Mouse (Mus musculus) forebrain, postnatal 0 days (tissue): ENCODE measurements around the gene Mamstr. TPM values are rescaled to one million over a fixed set of nuclear protein-coding genes. Genes with fewer than 3 reads are reported as not detected.

ENCODE experiments used
- ATAC-seq: fragments of 200-750 bp; cut with Nextera tagmentation; 2 replicates; pipeline ENCODE4 v1.8.0; 2017; ENCODE audit warnings: mild to moderate bottlenecking, moderate library complexity
- DNase-seq: peaks from one replicate; pipeline ENCODE4 v3.0.0-alpha.2; 2015
- H3K27ac ChIP-seq: fragments of 300-500 bp; sonication (generic); 2 replicates; pipeline ENCODE4 v1.5.1; 2014; ENCODE audit warnings: low read depth, mild to moderate bottlenecking, antibody characterized with exemption, low read length, moderate library complexity, mixed read lengths
- H3K27me3 ChIP-seq: fragments of 300-500 bp; sonication (generic); 2 replicates; pipeline ENCODE4 v1.6.1; 2014; ENCODE audit warnings: mild to moderate bottlenecking, low read length, mixed read lengths; ENCODE audit not compliant: insufficient read depth
- H3K36me3 ChIP-seq: fragments of 300-500 bp; sonication (generic); 2 replicates; pipeline ENCODE4 v1.6.1; 2014; ENCODE audit warnings: mild to moderate bottlenecking, moderate library complexity; ENCODE audit not compliant: insufficient read depth
- H3K4me1 ChIP-seq: fragments of 300-500 bp; sonication (generic); 2 replicates; pipeline ENCODE4 v1.6.1; 2014; ENCODE audit warnings: antibody characterized with exemption; ENCODE audit not compliant: insufficient read depth
- H3K4me2 ChIP-seq: fragments of 300-500 bp; sonication (generic); 2 replicates; pipeline ENCODE4 v1.6.1; 2014; ENCODE audit warnings: low read depth, mild to moderate bottlenecking, moderate library complexity
- H3K4me3 ChIP-seq: fragments of 300-500 bp; sonication (generic); 2 replicates; pipeline ENCODE4 v1.5.1; 2014; ENCODE audit warnings: low read depth, low read length, mixed read lengths
- H3K9ac ChIP-seq: fragments of 300-500 bp; sonication (generic); 2 replicates; pipeline ENCODE4 v1.6.1; 2014; ENCODE audit warnings: mild to moderate bottlenecking
- H3K9me3 ChIP-seq: fragments of 300-500 bp; sonication (generic); 2 replicates; pipeline ENCODE4 v1.6.1; 2016; ENCODE audit warnings: low read length
- CTCF ChIP-seq: sonication (generic); IDR thresholded peaks from 2 replicates; pipeline ENCODE4 v1.5.1; 2016; ENCODE audit warnings: antibody characterized with exemption, control low read depth, low read depth
- WGBS: fragments of 180-500 bp; shearing (Covaris S2); extraction: QIAGEN DNeasy Blood & Tissue Kit; methylation state at CpG from one replicate; pipeline ENCODE4 v1.1.7; 2014; 5-methylcytosine and 5-hydroxymethylcytosine counted together
- polyA plus RNA-seq: library from polyadenylated mRNA; unstranded; fragments of >200 nt; fragmentation: Nextera tagmentation; extraction: Ambion mirVana; gene quantifications from 2 replicates; pipeline ENCODE4 v1.2.1, GENCODE M21; 2015
- total RNA-seq: library from RNA; depleted of rRNA; stranded (reverse); fragments of >200 nt; gene quantifications from 2 replicates; pipeline ENCODE4 v1.2.3, GENCODE M21; 2014; rRNA removed

The Mamstr gene
- total and polyA plus RNA-seq, 2 experiments from 2014 or later = 2.2 to 2.6 TPM

GRCm38 (mm10) chr7:45693921-45694591 lies 54.3 kb downstream of the Mamstr start, which contains the start of gene Sec1:
Sec1 (minus strand) TSS chr7:45694402.
- DNase-seq (no peak), ATAC-seq (no peak)
- Histone ChIP-seq H3K4me2 (no peak within 1 kb of the TSS), H3K27ac (no peak within 1 kb of the TSS), H3K36me3 (no peaks in the 10 kb centered on the region), H3K9me3 (no peaks in the 10 kb centered on the region), H3K4me1 (peaks cover 8% of the 10 kb centered on the region; the same call in 1 of the 2 replicates), H3K9ac (no peak within 1 kb of the TSS), H3K4me3 (no peak within 1 kb of the TSS), H3K27me3 (no peaks in the 10 kb centered on the region)
- no peak for TF ChIP-seq CTCF
- 92% methylated on average over 50 of the region's 50 CpGs for WGBS

- no peaks in the 10 kb centered on the region for H3K9me3 ChIP-seq
- WGBS = 42% methylated on average over 6 of the region's 6 CpGs
- no peak overlapping the region for H3K9ac ChIP-seq
- no peak overlapping the region for H3K4me2 ChIP-seq
- ATAC-seq = no peak
- peaks cover 8% of the 10 kb centered on the region; the same call in 1 of the 2 replicates for H3K4me1 ChIP-seq
- TF ChIP-seq CTCF = no peak
- DNase-seq = no peak
- no peak overlapping the region for H3K4me3 ChIP-seq
- H3K27ac ChIP-seq = no peak overlapping the region
- H3K36me3 ChIP-seq = no peaks in the 10 kb centered on the region
- H3K27me3 ChIP-seq = no peaks in the 10 kb centered on the region
Measured at GRCm38 (mm10) chr7:45695098-45695497, 55.3 kb downstream of the Mamstr start.

Other genes with a start within 250 kb of the Mamstr start
Only the 30 nearest of the 36 such genes appear.
- gene Gys1, start 205.1 kb upstream of the Mamstr start, total RNA-seq = 9.8 and 11.4 TPM in 2 replicates
- gene Gys1, start 205.1 kb upstream of the Mamstr start, polyA plus RNA-seq = 8.6 and 12.3 TPM in 2 replicates
- 123 and 149 TPM in 2 replicates for gene Ruvbl2, start 201.9 kb upstream of the Mamstr start, total RNA-seq
- 98.3 and 104 TPM in 2 replicates for gene Ruvbl2, start 201.9 kb upstream of the Mamstr start, polyA plus RNA-seq
- 2,541 and 3,015 TPM in 2 replicates for gene Ftl1, start 180.1 kb upstream of the Mamstr start, total RNA-seq
- 5,542 and 6,210 TPM in 2 replicates for gene Ftl1, start 180.1 kb upstream of the Mamstr start, polyA plus RNA-seq
- gene Bax, start 173.1 kb upstream of the Mamstr start, total RNA-seq = 120 and 127 TPM in 2 replicates
- 276 and 297 TPM in 2 replicates for gene Bax, start 173.1 kb upstream of the Mamstr start, polyA plus RNA-seq
- gene Tulp2, start 158.1 kb upstream of the Mamstr start, total RNA-seq = 0.19 and 0.46 TPM in 2 replicates
- gene Tulp2, start 158.1 kb upstream of the Mamstr start, polyA plus RNA-seq = 0.07 and 0.25 TPM in 2 replicates
- gene Gm45808, start 153.2 kb upstream of the Mamstr start, total RNA-seq = not detected in 2 replicates
- not detected in 2 replicates for gene Gm45808, start 153.2 kb upstream of the Mamstr start, polyA plus RNA-seq
- gene Dhdh, start 151.2 kb upstream of the Mamstr start, total RNA-seq = 3.5 and 4.9 TPM in 2 replicates
- 1.9 and 3.6 TPM in 2 replicates for gene Dhdh, start 151.2 kb upstream of the Mamstr start, polyA plus RNA-seq
- 76.8 and 107 TPM in 2 replicates for gene Nucb1, start 129.6 kb upstream of the Mamstr start, total RNA-seq
- gene Nucb1, start 129.6 kb upstream of the Mamstr start, polyA plus RNA-seq = 103 and 122 TPM in 2 replicates
- 17.1 and 23.8 TPM in 2 replicates for gene Ppp1r15a, start 113.7 kb upstream of the Mamstr start, total RNA-seq
- 23.9 and 26.3 TPM in 2 replicates for gene Ppp1r15a, start 113.7 kb upstream of the Mamstr start, polyA plus RNA-seq
- 1.2 and 2.9 TPM in 2 replicates for gene Plekha4, start 113.6 kb upstream of the Mamstr start, total RNA-seq
- 1.2 and 1.8 TPM in 2 replicates for gene Plekha4, start 113.6 kb upstream of the Mamstr start, polyA plus RNA-seq
- gene Hsd17b14, start 85.1 kb upstream of the Mamstr start, total RNA-seq = not detected in 2 replicates
- 0.13 and 0.63 TPM in 2 replicates for gene Hsd17b14, start 85.1 kb upstream of the Mamstr start, polyA plus RNA-seq
- gene Bcat2, start 69.8 kb upstream of the Mamstr start, total RNA-seq = 13.7 and 14.2 TPM in 2 replicates
- gene Bcat2, start 69.8 kb upstream of the Mamstr start, polyA plus RNA-seq = 17.7 and 20.2 TPM in 2 replicates
- gene Fgf21, start 24.5 kb upstream of the Mamstr start, total RNA-seq = not detected in 2 replicates
- not detected in 2 replicates for gene Fgf21, start 24.5 kb upstream of the Mamstr start, polyA plus RNA-seq
- 0.08 and 0.29 TPM in 2 replicates for gene Fut1, start 22.7 kb upstream of the Mamstr start, total RNA-seq
- not detected in 2 replicates for gene Fut1, start 22.7 kb upstream of the Mamstr start, polyA plus RNA-seq
- gene Izumo1, start 18.2 kb upstream of the Mamstr start, total RNA-seq = 0.08 and 0.14 TPM in 2 replicates
- gene Izumo1, start 18.2 kb upstream of the Mamstr start, polyA plus RNA-seq = not detected in 2 replicates
- gene Rasip1, start 12.5 kb upstream of the Mamstr start, total RNA-seq = 26.5 and 37.4 TPM in 2 replicates
- gene Rasip1, start 12.5 kb upstream of the Mamstr start, polyA plus RNA-seq = 22.8 and 27.2 TPM in 2 replicates
- 0.15 TPM in 1 of 2 replicates, not detected in the other for gene Fut2, start 26.4 kb downstream of the Mamstr start, total RNA-seq
- gene Fut2, start 26.4 kb downstream of the Mamstr start, polyA plus RNA-seq = 0.06 and 0.13 TPM in 2 replicates
- 0.23 and 0.33 TPM in 2 replicates for gene Ntn5, start 44.0 kb downstream of the Mamstr start, total RNA-seq
- gene Ntn5, start 44.0 kb downstream of the Mamstr start, polyA plus RNA-seq = 0.47 and 0.79 TPM in 2 replicates
- gene Sec1, start 54.4 kb downstream of the Mamstr start, total RNA-seq = 0.52 and 0.62 TPM in 2 replicates
- gene Sec1, start 54.4 kb downstream of the Mamstr start, polyA plus RNA-seq = 0.18 and 0.34 TPM in 2 replicates
- gene Car11, start 59.9 kb downstream of the Mamstr start, total RNA-seq = 104 and 122 TPM in 2 replicates
- gene Car11, start 59.9 kb downstream of the Mamstr start, polyA plus RNA-seq = 92.1 and 102 TPM in 2 replicates
- gene Dbp, start 65.1 kb downstream of the Mamstr start, total RNA-seq = 9.0 and 11.7 TPM in 2 replicates
- gene Dbp, start 65.1 kb downstream of the Mamstr start, polyA plus RNA-seq = 6.4 and 6.6 TPM in 2 replicates
- gene Rpl18, start 75.5 kb downstream of the Mamstr start, total RNA-seq = 891 and 1,057 TPM in 2 replicates
- 517 and 655 TPM in 2 replicates for gene Rpl18, start 75.5 kb downstream of the Mamstr start, polyA plus RNA-seq
- gene Sphk2, start 78.0 kb downstream of the Mamstr start, total RNA-seq = 19.6 and 21.5 TPM in 2 replicates
- gene Sphk2, start 78.0 kb downstream of the Mamstr start, polyA plus RNA-seq = 16.5 and 18.7 TPM in 2 replicates
- gene Fam83e, start 81.2 kb downstream of the Mamstr start, total RNA-seq = 0.31 and 0.33 TPM in 2 replicates
- gene Fam83e, start 81.2 kb downstream of the Mamstr start, polyA plus RNA-seq = 0.09 TPM in 1 of 2 replicates, not detected in the other
- not detected in 2 replicates for gene Spaca4, start 85.8 kb downstream of the Mamstr start, total RNA-seq
- gene Spaca4, start 85.8 kb downstream of the Mamstr start, polyA plus RNA-seq = not detected in 2 replicates
- gene Lmtk3, start 143.8 kb downstream of the Mamstr start, total RNA-seq = 128 and 144 TPM in 2 replicates
- 8.9 and 12.5 TPM in 2 replicates for gene Lmtk3, start 143.8 kb downstream of the Mamstr start, polyA plus RNA-seq
- 6.5 and 8.9 TPM in 2 replicates for gene Sult2b1, start 144.7 kb downstream of the Mamstr start, total RNA-seq
- gene Sult2b1, start 144.7 kb downstream of the Mamstr start, polyA plus RNA-seq = 9.6 and 10.0 TPM in 2 replicates
- 253 and 270 TPM in 2 replicates for gene Cyth2, start 174.6 kb downstream of the Mamstr start, total RNA-seq
- 282 and 317 TPM in 2 replicates for gene Cyth2, start 174.6 kb downstream of the Mamstr start, polyA plus RNA-seq
- 0.54 and 1.00 TPM in 2 replicates for gene Kcnj14, start 184.8 kb downstream of the Mamstr start, total RNA-seq
- 0.48 and 1.1 TPM in 2 replicates for gene Kcnj14, start 184.8 kb downstream of the Mamstr start, polyA plus RNA-seq
- gene Grwd1, start 191.0 kb downstream of the Mamstr start, total RNA-seq = 39.3 and 41.8 TPM in 2 replicates
- 55.9 and 60.7 TPM in 2 replicates for gene Grwd1, start 191.0 kb downstream of the Mamstr start, polyA plus RNA-seq